Mouse (Mus musculus): ENCODE measurements around the gene Mrtfa.

DNA sequence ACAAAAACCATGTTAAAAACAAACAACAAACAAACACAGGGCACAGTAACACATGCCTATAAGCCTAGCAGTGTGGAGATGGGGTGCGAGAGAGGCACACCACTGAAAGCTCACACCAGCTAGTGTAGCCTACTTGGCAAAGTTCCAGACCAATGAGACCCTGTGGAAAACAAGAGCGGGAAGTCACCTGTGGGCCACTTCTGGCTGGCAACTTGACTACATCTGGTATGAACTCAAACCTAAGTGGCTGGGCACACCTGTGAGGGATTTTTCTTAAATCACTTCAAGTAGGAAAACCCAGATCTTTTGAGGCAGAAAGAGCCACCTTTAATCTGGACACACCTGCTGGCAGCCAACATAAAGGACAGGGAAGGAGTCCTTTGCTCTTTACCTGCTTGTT is 11.0 kb downstream of the Mrtfa start:
- TF ChIP-seq CTCF (IDR thresholded peaks at IDR 0.05; ENCODE audit: low read depth) (no peak), EP300 (IDR thresholded peaks at IDR 0.05; ENCODE audit: low read depth) (no peak)
